Mouse (Mus musculus): Measurements from ENCODE around the gene Cfap45. TPM values are rescaled to one million over a fixed set of nuclear protein-coding genes. Genes with fewer than 3 reads are reported as not detected.

Cfap45 gene
- polyA plus RNA-seq, 1 experiment from 2014 or later, result 2.7 TPM

- 0 out of 2 replicates have a peak overlapping the region, but pooled peaks have one; percentile 5 for H3K27ac ChIP-seq (ENCODE audit: low read depth, low read length)
Measured at GRCm38 (mm10) chr1:172530544-172531220, 10.1 kb downstream of the Cfap45 start.

GRCm38 (mm10) chr1:172532551-172532950, 11.9 kb downstream of the Cfap45 start:
- Histone ChIP-seq H3K4me1 (ENCODE audit: control insufficient read depth, insufficient read depth, low read length) (peaks cover 9% of the 10 kb centered on the region; the same call in 1 of the 2 replicates), H3K27me3 (ENCODE audit: control insufficient read depth, insufficient read depth, low read length) (peaks cover 5% of the 10 kb centered on the region), H3K9ac (ENCODE audit: low read depth, low read length) (peak overlapping the region; percentile 11; the same call in 1 of the 2 replicates), H3K4me3 (ENCODE audit: low read depth, low read length) (peak overlapping the region; percentile 19), H3K36me3 (ENCODE audit: control insufficient read depth, insufficient read depth, low read length) (no peaks in the 10 kb centered on the region), H3K9me3 (replicated peaks; ENCODE audit: control insufficient read depth, low read length) (no peaks in the 10 kb centered on the region), H3K27ac (ENCODE audit: low read depth, low read length) (no peak overlapping the region), H3K4me2 (peak overlapping the region; percentile 49)
- 0% methylated on average over 13 of the region's 13 CpGs for WGBS (ENCODE audit: insufficient replicate concordance)
- ATAC-seq (replicated peaks; ENCODE audit: insufficient number of reproducible peaks, low FRiP score, low TSS enrichment), result no peak; the same call in 1 of the 2 replicates

More at GRCm38 (mm10) chr1:172530544-172531220, 10.1 kb downstream of the Cfap45 start:
- no peak overlapping the region for H3K4me3 ChIP-seq (ENCODE audit: low read depth, low read length)
- H3K9ac ChIP-seq (ENCODE audit: low read depth, low read length), result no peak overlapping the region
- WGBS (ENCODE audit: insufficient replicate concordance), result 20% methylated on average over 8 of the region's 8 CpGs
- no peaks in the 10 kb centered on the region for H3K9me3 ChIP-seq (replicated peaks; ENCODE audit: control insufficient read depth, low read length)
- ATAC-seq (replicated peaks; ENCODE audit: insufficient number of reproducible peaks, low FRiP score, low TSS enrichment), result no peak
- peaks cover 5% of the 10 kb centered on the region for H3K27me3 ChIP-seq (ENCODE audit: control insufficient read depth, insufficient read depth, low read length)
- H3K36me3 ChIP-seq (ENCODE audit: control insufficient read depth, insufficient read depth, low read length), result no peaks in the 10 kb centered on the region
- H3K4me1 ChIP-seq (ENCODE audit: control insufficient read depth, insufficient read depth, low read length), result peaks cover 13% of the 10 kb centered on the region; the same call in 1 of the 2 replicates
- no peak overlapping the region for H3K4me2 ChIP-seq

GRCm38 (mm10) chr1:172535116-172535515, 14.5 kb downstream of the Cfap45 start:
- 71% methylated on average over 16 of the region's 16 CpGs for WGBS (ENCODE audit: insufficient replicate concordance)
- no peak for ATAC-seq (replicated peaks; ENCODE audit: insufficient number of reproducible peaks, low FRiP score, low TSS enrichment)
- no peak overlapping the region for H3K9ac ChIP-seq (ENCODE audit: low read depth, low read length)

GRCm38 (mm10) chr1:172539827-172540226, 19.2 kb downstream of the Cfap45 start:
- ATAC-seq (replicated peaks; ENCODE audit: insufficient number of reproducible peaks, low FRiP score, low TSS enrichment), result no peak
- WGBS (ENCODE audit: insufficient replicate concordance), result 61% methylated on average over 6 of the region's 6 CpGs
- no peaks in the 10 kb centered on the region for H3K9me3 ChIP-seq (replicated peaks; ENCODE audit: control insufficient read depth, low read length)

More at GRCm38 (mm10) chr1:172535116-172535515, 14.5 kb downstream of the Cfap45 start:
- no peaks in the 10 kb centered on the region for H3K9me3 ChIP-seq (replicated peaks; ENCODE audit: control insufficient read depth, low read length)
- no peaks in the 10 kb centered on the region for H3K36me3 ChIP-seq (ENCODE audit: control insufficient read depth, insufficient read depth, low read length)
- no peak overlapping the region for H3K27ac ChIP-seq (ENCODE audit: low read depth, low read length)
- peaks cover 9% of the 10 kb centered on the region; the same call in 1 of the 2 replicates for H3K4me1 ChIP-seq (ENCODE audit: control insufficient read depth, insufficient read depth, low read length)
- peaks cover 5% of the 10 kb centered on the region; the same call in 1 of the 2 replicates for H3K27me3 ChIP-seq (ENCODE audit: control insufficient read depth, insufficient read depth, low read length)
- no peak overlapping the region for H3K4me2 ChIP-seq
- H3K4me3 ChIP-seq (ENCODE audit: low read depth, low read length), result no peak overlapping the region

GRCm38 (mm10) chr1:172540283-172540820, 19.8 kb downstream of the Cfap45 start:
- Histone ChIP-seq H3K36me3 (ENCODE audit: control insufficient read depth, insufficient read depth, low read length) (no peaks in the 10 kb centered on the region), H3K27me3 (ENCODE audit: control insufficient read depth, insufficient read depth, low read length) (no peaks in the 10 kb centered on the region; the same call in 1 of the 2 replicates), H3K4me2 (no peak overlapping the region), H3K4me1 (ENCODE audit: control insufficient read depth, insufficient read depth, low read length) (no peaks in the 10 kb centered on the region), H3K9me3 (replicated peaks; ENCODE audit: control insufficient read depth, low read length) (no peaks in the 10 kb centered on the region), H3K4me3 (ENCODE audit: low read depth, low read length) (no peak overlapping the region), H3K9ac (ENCODE audit: low read depth, low read length) (no peak overlapping the region), H3K27ac (ENCODE audit: low read depth, low read length) (no peak overlapping the region)
- ATAC-seq (replicated peaks; ENCODE audit: insufficient number of reproducible peaks, low FRiP score, low TSS enrichment), result no peak
- 44% methylated on average over 11 of the region's 11 CpGs for WGBS (ENCODE audit: insufficient replicate concordance)

More at GRCm38 (mm10) chr1:172539827-172540226, 19.2 kb downstream of the Cfap45 start:
- Histone ChIP-seq H3K27ac (ENCODE audit: low read depth, low read length) (no peak overlapping the region), H3K4me2 (no peak overlapping the region), H3K4me3 (ENCODE audit: low read depth, low read length) (no peak overlapping the region), H3K36me3 (ENCODE audit: control insufficient read depth, insufficient read depth, low read length) (no peaks in the 10 kb centered on the region), H3K9ac (ENCODE audit: low read depth, low read length) (no peak overlapping the region), H3K4me1 (ENCODE audit: control insufficient read depth, insufficient read depth, low read length) (no peaks in the 10 kb centered on the region), H3K27me3 (ENCODE audit: control insufficient read depth, insufficient read depth, low read length) (no peaks in the 10 kb centered on the region; the same call in 1 of the 2 replicates)

GRCm38 (mm10) chr1:172546062-172546461, 25.5 kb downstream of the Cfap45 start:
- H3K27ac ChIP-seq (ENCODE audit: low read depth, low read length), result no peak overlapping the region
- WGBS (ENCODE audit: insufficient replicate concordance), result 76% methylated on average over 4 of the region's 4 CpGs

GRCm38 (mm10) chr1:172548501-172548900, 27.9 kb downstream of the Cfap45 start:
- no peak overlapping the region for H3K4me2 ChIP-seq
- no peaks in the 10 kb centered on the region for H3K9me3 ChIP-seq (replicated peaks; ENCODE audit: control insufficient read depth, low read length)
- H3K27ac ChIP-seq (ENCODE audit: low read depth, low read length), result no peak overlapping the region
- peaks cover 10% of the 10 kb centered on the region for H3K4me1 ChIP-seq (ENCODE audit: control insufficient read depth, insufficient read depth, low read length)
- H3K36me3 ChIP-seq (ENCODE audit: control insufficient read depth, insufficient read depth, low read length), result no peaks in the 10 kb centered on the region
- WGBS (ENCODE audit: insufficient replicate concordance), result 54% methylated on average over 7 of the region's 7 CpGs
- H3K27me3 ChIP-seq (ENCODE audit: control insufficient read depth, insufficient read depth, low read length), result peaks cover 3% of the 10 kb centered on the region; the same call in 1 of the 2 replicates
- H3K4me3 ChIP-seq (ENCODE audit: low read depth, low read length), result no peak overlapping the region
- H3K9ac ChIP-seq (ENCODE audit: low read depth, low read length), result no peak overlapping the region
- ATAC-seq (replicated peaks; ENCODE audit: insufficient number of reproducible peaks, low FRiP score, low TSS enrichment), result no peak

More at GRCm38 (mm10) chr1:172546062-172546461, 25.5 kb downstream of the Cfap45 start:
- H3K4me1 ChIP-seq (ENCODE audit: control insufficient read depth, insufficient read depth, low read length), result peaks cover 10% of the 10 kb centered on the region
- no peak overlapping the region for H3K9ac ChIP-seq (ENCODE audit: low read depth, low read length)
- H3K27me3 ChIP-seq (ENCODE audit: control insufficient read depth, insufficient read depth, low read length), result peaks cover 3% of the 10 kb centered on the region; the same call in 1 of the 2 replicates
- H3K4me2 ChIP-seq, result no peak overlapping the region
- H3K36me3 ChIP-seq (ENCODE audit: control insufficient read depth, insufficient read depth, low read length), result no peaks in the 10 kb centered on the region
- ATAC-seq (replicated peaks; ENCODE audit: insufficient number of reproducible peaks, low FRiP score, low TSS enrichment), result no peak
- H3K9me3 ChIP-seq (replicated peaks; ENCODE audit: control insufficient read depth, low read length), result no peaks in the 10 kb centered on the region
- H3K4me3 ChIP-seq (ENCODE audit: low read depth, low read length), result no peak overlapping the region

GRCm38 (mm10) chr1:172549314-172549713, 28.7 kb downstream of the Cfap45 start:
- Histone ChIP-seq H3K4me3 (ENCODE audit: low read depth, low read length) (no peak overlapping the region), H3K27me3 (ENCODE audit: control insufficient read depth, insufficient read depth, low read length) (peaks cover 3% of the 10 kb centered on the region; the same call in 1 of the 2 replicates), H3K36me3 (ENCODE audit: control insufficient read depth, insufficient read depth, low read length) (no peaks in the 10 kb centered on the region), H3K9me3 (replicated peaks; ENCODE audit: control insufficient read depth, low read length) (no peaks in the 10 kb centered on the region), H3K4me2 (peak overlapping the region; percentile 85), H3K4me1 (ENCODE audit: control insufficient read depth, insufficient read depth, low read length) (peaks cover 10% of the 10 kb centered on the region), H3K9ac (ENCODE audit: low read depth, low read length) (no peak overlapping the region), H3K27ac (ENCODE audit: low read depth, low read length) (no peak overlapping the region)
- whole genome bisulfite sequencing (ENCODE audit: insufficient replicate concordance), result 19% methylated on average over 2 of the region's 2 CpGs
- ATAC-seq (replicated peaks; ENCODE audit: insufficient number of reproducible peaks, low FRiP score, low TSS enrichment), result no peak

All from heart, embryonic 11.5 days (tissue).